ENCODE assay signal across 8 mouse cellular contexts in the genomic region with DNA sequence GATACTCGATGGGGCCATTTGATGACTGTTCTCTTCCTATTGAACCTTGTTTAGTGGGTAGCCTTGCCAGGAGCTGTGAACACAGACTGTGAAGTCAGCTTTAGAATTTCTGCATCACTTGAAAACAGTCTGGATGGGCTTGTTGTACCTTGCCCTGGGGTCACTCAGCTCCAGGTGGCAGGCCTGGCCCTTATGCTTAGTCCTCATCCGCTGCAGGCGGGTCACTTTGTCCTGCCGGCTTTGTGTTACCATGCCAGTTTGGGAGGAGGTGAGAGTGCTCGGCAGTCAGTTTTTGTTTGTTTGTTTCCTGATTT. TPM values are rescaled to one million over a fixed set of nuclear protein-coding genes. Genes with fewer than 3 reads are reported as not detected.
DNase-seq lines count a peak whose midpoint lies in the region; ATAC-seq and TF ChIP-seq lines count a peak whose summit lies in the region.

No protein-coding gene starts in this region.

- H3K4me1 ChIP-seq in embryonic facial prominence, embryonic 14.5 days (ENCODE audit: control insufficient read depth, insufficient read depth, low read length): peaks cover 13% of the 10 kb centered on the region
- peaks cover 33% of the 10 kb centered on the region for H3K4me1 ChIP-seq in kidney, postnatal 0 days (replicated peaks; ENCODE audit: insufficient read depth, low read length)
- peaks cover 38% of the 10 kb centered on the region for H3K4me1 ChIP-seq in neural tube, embryonic 13.5 days (replicated peaks)

- TF ChIP-seq CTCF in left cerebral cortex, adult 2 months (IDR thresholded peaks at IDR 0.05): no peak
- TF ChIP-seq CTCF in kidney, postnatal 0 days (IDR thresholded peaks at IDR 0.05; ENCODE audit: low read depth): no peak

- peak overlapping the region; percentile 97 for H3K4me2 ChIP-seq in embryonic facial prominence, embryonic 14.5 days (ENCODE audit: low read depth, low read length)
- peak overlapping the region; percentile 97 for H3K4me2 ChIP-seq in kidney, postnatal 0 days (ENCODE audit: low read length)
- H3K4me2 ChIP-seq in neural tube, embryonic 13.5 days: peak overlapping the region; percentile 86

- 22% methylated on average over 5 of the region's 5 CpGs for WGBS in embryonic facial prominence, embryonic 14.5 days
- WGBS in kidney, postnatal 0 days: 22% methylated on average over 5 of the region's 5 CpGs
- 24% methylated on average over 5 of the region's 5 CpGs for WGBS in neural tube, embryonic 13.5 days

- H3K9me3 ChIP-seq in embryonic facial prominence, embryonic 14.5 days (ENCODE audit: control insufficient read depth, low read length): 0 out of 2 replicates have a peak, but pooled peaks cover 1% of the 10 kb centered on the region
- H3K9me3 ChIP-seq in kidney, postnatal 0 days (replicated peaks; ENCODE audit: low read length): no peaks in the 10 kb centered on the region
- H3K9me3 ChIP-seq in neural tube, embryonic 13.5 days: no peaks in the 10 kb centered on the region

- H3K4me3 ChIP-seq in left cerebral cortex, adult 2 months: peak overlapping the region; percentile 66
- peak overlapping the region; percentile 78 for H3K4me3 ChIP-seq in embryonic facial prominence, embryonic 14.5 days (ENCODE audit: low read depth, low read length)
- peak overlapping the region; percentile 67 for H3K4me3 ChIP-seq in kidney, postnatal 0 days (replicated peaks; ENCODE audit: low read depth, low read length)
- H3K4me3 ChIP-seq in neural tube, embryonic 13.5 days: peak overlapping the region; percentile 54

- peaks cover 30% of the 10 kb centered on the region; the same call in 1 of the 2 replicates for H3K36me3 ChIP-seq in embryonic facial prominence, embryonic 14.5 days (ENCODE audit: control insufficient read depth, insufficient read depth, low read length)
- H3K36me3 ChIP-seq in kidney, postnatal 0 days (ENCODE audit: insufficient read depth, low read length): 0 out of 2 replicates have a peak, but pooled peaks cover 10% of the 10 kb centered on the region
- H3K36me3 ChIP-seq in neural tube, embryonic 13.5 days: no peaks in the 10 kb centered on the region; the same call in 1 of the 2 replicates

- H3K9ac ChIP-seq in embryonic facial prominence, embryonic 14.5 days (ENCODE audit: low read depth, low read length): peak overlapping the region; percentile 84
- H3K9ac ChIP-seq in kidney, postnatal 0 days (ENCODE audit: low read depth, low read length): peak overlapping the region; percentile 83; the same call in 1 of the 2 replicates
- H3K9ac ChIP-seq in neural tube, embryonic 13.5 days: peak overlapping the region; percentile 80

- intact Hi-C loops in left cerebral cortex, adult 2 months (cut with DNase I): loop anchor here (2.0 kb wide), 1 partner anchor 29 kb away; no protein-coding TSS in a partner anchor

- DNase-seq in left cerebral cortex, adult 2 months (ENCODE audit: extremely low spot score in 1 of 2, low spot score in 2 of 2): no peak
- no peak for DNase-seq in left cerebral cortex, adult 8-10 months (ENCODE audit: low spot score in 2 of 2)
- no peak for DNase-seq in embryonic facial prominence, embryonic 14.5 days (ENCODE audit: low spot score)
- no peak for DNase-seq in kidney, postnatal 0 days (ENCODE audit: low spot score)
- DNase-seq in adrenal gland, postnatal 4 days (ENCODE audit: low spot score in 2 of 2): no peak
- DNase-seq in thymus, postnatal 36 days: no peak

- peak overlapping the region; percentile 88 for H3K27ac ChIP-seq in left cerebral cortex, adult 2 months
- H3K27ac ChIP-seq in embryonic facial prominence, embryonic 14.5 days (replicated peaks; ENCODE audit: low read depth, low read length): no peak overlapping the region
- H3K27ac ChIP-seq in kidney, postnatal 0 days: peak overlapping the region; percentile 93
- H3K27ac ChIP-seq in neural tube, embryonic 13.5 days (replicated peaks): no peak overlapping the region; the same call in 1 of the 2 replicates

- no peak for ATAC-seq in embryonic facial prominence, embryonic 14.5 days (ENCODE audit: low read depth)
- ATAC-seq in kidney, postnatal 0 days (replicated peaks; ENCODE audit: low FRiP score, low read depth): peak; percentile 14; the same call in 1 of the 2 replicates
- no peak for ATAC-seq in neural tube, embryonic 13.5 days (ENCODE audit: low read depth)
- no peak for ATAC-seq in erythroid progenitor cell, adult 5-6 weeks (replicated peaks; ENCODE audit: low FRiP score, poor library complexity, severe bottlenecking)

- no peaks in the 10 kb centered on the region for H3K27me3 ChIP-seq in embryonic facial prominence, embryonic 14.5 days (replicated peaks; ENCODE audit: control insufficient read depth, insufficient read depth, low read length)
- no peaks in the 10 kb centered on the region for H3K27me3 ChIP-seq in kidney, postnatal 0 days (ENCODE audit: insufficient read depth, low read length)
- no peaks in the 10 kb centered on the region for H3K27me3 ChIP-seq in neural tube, embryonic 13.5 days

RNA-seq across cellular contexts. Expression of a gene that starts 0.7 kb away (rescaled TPM):
- 10 to 100 TPM; 27.3 to 28.7 TPM for total RNA-seq in left cerebral cortex, adult 2 months (2021)
- 10 to 100 TPM; 31.7 to 36.2 (median 33.1) TPM for total RNA-seq in left cerebral cortex, adult 8-10 months (2022)
- 40.7 and 48.6 TPM in 2 replicates for polyA plus RNA-seq in embryonic facial prominence, embryonic 14.5 days (2014; fragmentation: Nextera tagmentation; extraction: Ambion mirVana)
- 131 and 148 TPM in 2 replicates for polyA plus RNA-seq in kidney, postnatal 0 days (2015; fragmentation: Nextera tagmentation; extraction: Ambion mirVana)
- 27.2 and 29.7 TPM in 2 replicates for polyA plus RNA-seq in neural tube, embryonic 13.5 days (2015; fragmentation: Nextera tagmentation; extraction: Ambion mirVana)
- 100 to 1,000 TPM; 153 to 162 TPM for total RNA-seq in adrenal gland, postnatal 4 days (2021)
- 2.5 TPM in 1 of 2 replicates, not detected in the other for total RNA-seq in erythroid progenitor cell, adult 5-6 weeks (2015; ENCODE audit: low replicate concordance)
- total RNA-seq in erythroid progenitor cell, adult 5-6 weeks (2017; ENCODE audit: low replicate concordance): 3.2 and 14.9 TPM in 2 replicates

RNA-seq across cellular contexts. Expression of a gene that starts 30.3 kb away (rescaled TPM):
- 1 to 10 TPM; 7.8 to 8.3 TPM for total RNA-seq in left cerebral cortex, adult 2 months (2021)
- total RNA-seq in left cerebral cortex, adult 8-10 months (2022): 10 to 100 TPM in 1 of 4 experiments, 1 to 10 TPM in 3; 8.5 to 10.3 (median 9.5) TPM
- polyA plus RNA-seq in embryonic facial prominence, embryonic 14.5 days (2014; fragmentation: Nextera tagmentation; extraction: Ambion mirVana): 21.0 and 22.4 TPM in 2 replicates
- 18.5 and 19.2 TPM in 2 replicates for polyA plus RNA-seq in kidney, postnatal 0 days (2015; fragmentation: Nextera tagmentation; extraction: Ambion mirVana)
- 35.6 and 42.4 TPM in 2 replicates for polyA plus RNA-seq in neural tube, embryonic 13.5 days (2015; fragmentation: Nextera tagmentation; extraction: Ambion mirVana)
- total RNA-seq in adrenal gland, postnatal 4 days (2021): 10 to 100 TPM; 20.2 to 21.3 TPM
- 8.3 and 15.5 TPM in 2 replicates for total RNA-seq in erythroid progenitor cell, adult 5-6 weeks (2015; ENCODE audit: low replicate concordance)
- 9.3 and 20.2 TPM in 2 replicates for total RNA-seq in erythroid progenitor cell, adult 5-6 weeks (2017; ENCODE audit: low replicate concordance)

RNA-seq across cellular contexts. Expression of a gene that starts 36.5 kb away (rescaled TPM):
- total RNA-seq in left cerebral cortex, adult 2 months (2021): 10 to 100 TPM; 10.1 to 10.3 TPM
- 10 to 100 TPM in 3 of 4 experiments, 1 to 10 TPM in 1; 9.4 to 13.8 (median 12.4) TPM for total RNA-seq in left cerebral cortex, adult 8-10 months (2022)
- polyA plus RNA-seq in embryonic facial prominence, embryonic 14.5 days (2014; fragmentation: Nextera tagmentation; extraction: Ambion mirVana): 33.4 and 33.7 TPM in 2 replicates
- polyA plus RNA-seq in kidney, postnatal 0 days (2015; fragmentation: Nextera tagmentation; extraction: Ambion mirVana): 33.2 and 33.4 TPM in 2 replicates
- polyA plus RNA-seq in neural tube, embryonic 13.5 days (2015; fragmentation: Nextera tagmentation; extraction: Ambion mirVana): 33.0 and 45.1 TPM in 2 replicates
- 10 to 100 TPM; 19.9 to 20.1 TPM for total RNA-seq in adrenal gland, postnatal 4 days (2021)
- 10.1 and 12.6 TPM in 2 replicates for total RNA-seq in erythroid progenitor cell, adult 5-6 weeks (2015; ENCODE audit: low replicate concordance)
- total RNA-seq in erythroid progenitor cell, adult 5-6 weeks (2017; ENCODE audit: low replicate concordance): 4.1 and 12.1 TPM in 2 replicates

Comparison
In these comparisons a context has a peak if more than half of its experiments do, and no peak if none do; other contexts are left out.
1. H3K27ac ChIP-seq: peak in left cerebral cortex, adult 2 months (single experiment) and kidney, postnatal 0 days (single experiment); none in embryonic facial prominence, embryonic 14.5 days (single experiment) and neural tube, embryonic 13.5 days (single experiment).
2. RNA of a gene that starts 0.7 kb away (total RNA-seq): 153 to 162 TPM in adrenal gland, postnatal 4 days; 31.7 to 36.2 TPM in left cerebral cortex, adult 8-10 months, 27.3 to 28.7 TPM in left cerebral cortex, adult 2 months and 2.5 to 14.9 TPM in erythroid progenitor cell, adult 5-6 weeks; every median in the first group is over 4 times any median in the second.
3. Peak in every context shown above with its lines, with median percentiles within 50 percentile points of each other: H3K4me3 ChIP-seq, H3K4me2 ChIP-seq and H3K9ac ChIP-seq.